Mouse (Mus musculus): Measurements from ENCODE around the gene 4930447C04Rik. TPM values are rescaled to one million over a fixed set of nuclear protein-coding genes. Genes with fewer than 3 reads are reported as not detected.

The 4930447C04Rik gene
- polyA plus RNA-seq (2014; fragmentation: Illumina TruSeq; extraction: RNeasy Lipid Tissue Mini Kit (QIAGEN cat#74804); ENCODE audit: low read depth, low replicate concordance): 0.92 TPM

GRCm38 (mm10) chr12:72940071-72940821, at the start of gene 4930447C04Rik:
Gene 4930447C04Rik, minus strand, starts transcription at chr12:72940774.

GRCm38 (mm10) chr12:72939616-72940015, 958 bp downstream of the 4930447C04Rik start, which contains the start of gene Six6:
Gene Six6, plus strand, starts transcription at chr12:72939892.

Other genes with a start within 250 kb of the 4930447C04Rik start
- gene Ppm1a, start 183.3 kb downstream of the 4930447C04Rik start, polyA plus RNA-seq (2014; fragmentation: Illumina TruSeq; extraction: RNeasy Lipid Tissue Mini Kit (QIAGEN cat#74804); ENCODE audit: low read depth, low replicate concordance): 199 TPM
- not detected for gene Six6, start 882 bp downstream of the 4930447C04Rik start, polyA plus RNA-seq (2014; fragmentation: Illumina TruSeq; extraction: RNeasy Lipid Tissue Mini Kit (QIAGEN cat#74804); ENCODE audit: low read depth, low replicate concordance)
- 0.99 TPM for gene Six1, start 113.1 kb upstream of the 4930447C04Rik start, polyA plus RNA-seq (2014; fragmentation: Illumina TruSeq; extraction: RNeasy Lipid Tissue Mini Kit (QIAGEN cat#74804); ENCODE audit: low read depth, low replicate concordance)
- 2.0 TPM for gene Six4, start 172.7 kb upstream of the 4930447C04Rik start, polyA plus RNA-seq (2014; fragmentation: Illumina TruSeq; extraction: RNeasy Lipid Tissue Mini Kit (QIAGEN cat#74804); ENCODE audit: low read depth, low replicate concordance)
- gene Mnat1, start 182.9 kb upstream of the 4930447C04Rik start, polyA plus RNA-seq (2014; fragmentation: Illumina TruSeq; extraction: RNeasy Lipid Tissue Mini Kit (QIAGEN cat#74804); ENCODE audit: low read depth, low replicate concordance): 13.3 TPM

All from heart, adult 10 weeks (tissue).